Mouse (Mus musculus) neural tube, embryonic 13.5 days (tissue): ENCODE results near the gene Tm4sf20. TPM values are rescaled to one million over a fixed set of nuclear protein-coding genes. Genes with fewer than 3 reads are reported as not detected.
A peak's percentile ranks its signal among the peaks of the same experiment; 100 is the strongest.

ENCODE experiments used
- ATAC-seq: fragments of 200-750 bp; cut with Nextera tagmentation; 2 replicates; pipeline ENCODE4 v1.8.0; 2017; ENCODE audit warnings: low read depth, mild to moderate bottlenecking, moderate TSS enrichment, moderate library complexity
- H3K27ac ChIP-seq: fragments of 300-500 bp; sonication (generic); replicated peaks from 2 replicates; pipeline ENCODE4 v1.5.1; 2015; ENCODE audit warnings: moderate library complexity, mild to moderate bottlenecking, inconsistent platforms
- H3K27me3 ChIP-seq: fragments of 300-500 bp; sonication (generic); 2 replicates; pipeline ENCODE4 v1.6.1; 2015; ENCODE audit warnings: mild to moderate bottlenecking, inconsistent platforms
- H3K36me3 ChIP-seq: fragments of 300-500 bp; sonication (generic); 2 replicates; pipeline ENCODE4 v1.6.1; 2015; ENCODE audit warnings: mild to moderate bottlenecking, inconsistent platforms
- H3K4me1 ChIP-seq: fragments of 300-500 bp; sonication (generic); replicated peaks from 2 replicates; pipeline ENCODE4 v1.6.1; 2015; ENCODE audit warnings: inconsistent platforms
- H3K4me2 ChIP-seq: fragments of 300-500 bp; sonication (generic); 2 replicates; pipeline ENCODE4 v1.6.1; 2015; ENCODE audit warnings: inconsistent platforms, mild to moderate bottlenecking, moderate library complexity
- H3K4me3 ChIP-seq: fragments of 300-500 bp; sonication (generic); 2 replicates; pipeline ENCODE4 v1.5.1; 2015; ENCODE audit warnings: mild to moderate bottlenecking, inconsistent platforms
- H3K9ac ChIP-seq: fragments of 300-500 bp; sonication (generic); 2 replicates; pipeline ENCODE4 v1.6.1; 2015; ENCODE audit warnings: moderate library complexity, mild to moderate bottlenecking, inconsistent platforms
- H3K9me3 ChIP-seq: fragments of 300-500 bp; sonication (generic); 2 replicates; pipeline ENCODE4 v1.6.1; 2016; ENCODE audit warnings: inconsistent platforms
- WGBS: fragments of 180-500 bp; shearing (Covaris S2); methylation state at CpG from one replicate; pipeline ENCODE4 v1.1.7; 2015; 5-methylcytosine and 5-hydroxymethylcytosine counted together
- polyA plus RNA-seq: library from polyadenylated mRNA; unstranded; fragments of >200 nt; fragmentation: Nextera tagmentation; extraction: Ambion mirVana; gene quantifications from 2 replicates; pipeline ENCODE4 v1.2.1, GENCODE M21; 2015

Gene Tm4sf20
- polyA plus RNA-seq, 1 experiment from 2014 or later, result 0.13 TPM

DNA sequence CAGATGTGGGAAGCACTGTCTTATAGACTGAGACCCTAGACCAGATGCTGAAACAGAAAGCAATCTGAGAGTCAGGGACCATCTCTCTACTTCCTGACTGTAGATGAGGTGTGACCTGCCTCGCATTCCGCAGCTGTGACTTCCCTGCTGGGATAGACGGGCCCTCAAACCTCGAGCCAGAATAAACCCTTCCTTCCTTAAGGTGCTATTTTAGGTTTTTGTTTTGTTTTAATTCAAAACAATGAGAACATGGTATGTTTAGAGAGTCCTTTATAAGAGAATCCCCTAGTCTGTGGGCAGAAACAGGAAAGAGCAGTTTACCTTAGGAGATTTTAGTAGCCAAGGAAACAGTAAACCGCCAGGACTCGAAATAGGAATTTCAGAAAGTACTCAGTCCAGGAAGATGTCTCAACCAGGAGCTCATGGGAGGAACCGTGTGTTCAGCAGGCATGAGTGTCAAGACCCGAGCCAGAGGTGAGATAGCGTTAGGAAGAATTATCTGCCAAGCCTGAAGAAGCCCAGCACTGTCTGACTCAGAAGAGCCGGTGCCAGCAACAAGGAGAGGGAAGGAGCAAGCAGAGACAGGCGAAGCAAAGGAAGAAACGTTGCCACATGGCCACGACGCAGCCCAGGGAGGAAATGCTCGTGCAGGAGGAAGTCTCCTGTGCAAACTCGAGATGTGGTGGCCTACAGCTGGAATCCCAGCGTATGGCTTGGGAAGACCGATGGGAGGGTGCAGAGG is 27.6 kb upstream of the Tm4sf20 start:
- WGBS, result 79% methylated on average over 18 of the region's 18 CpGs
- H3K27ac ChIP-seq, result 0 out of 2 replicates have a peak overlapping the region, but pooled peaks have one; percentile 28
- no peaks in the 10 kb centered on the region for H3K36me3 ChIP-seq
- H3K27me3 ChIP-seq, result no peaks in the 10 kb centered on the region
- peaks cover 10% of the 10 kb centered on the region; the same call in 1 of the 2 replicates for H3K4me1 ChIP-seq
- no peak overlapping the region for H3K4me2 ChIP-seq
- no peaks in the 10 kb centered on the region for H3K9me3 ChIP-seq
- no peak for ATAC-seq
- no peak overlapping the region for H3K9ac ChIP-seq
- H3K4me3 ChIP-seq, result no peak overlapping the region

DNA sequence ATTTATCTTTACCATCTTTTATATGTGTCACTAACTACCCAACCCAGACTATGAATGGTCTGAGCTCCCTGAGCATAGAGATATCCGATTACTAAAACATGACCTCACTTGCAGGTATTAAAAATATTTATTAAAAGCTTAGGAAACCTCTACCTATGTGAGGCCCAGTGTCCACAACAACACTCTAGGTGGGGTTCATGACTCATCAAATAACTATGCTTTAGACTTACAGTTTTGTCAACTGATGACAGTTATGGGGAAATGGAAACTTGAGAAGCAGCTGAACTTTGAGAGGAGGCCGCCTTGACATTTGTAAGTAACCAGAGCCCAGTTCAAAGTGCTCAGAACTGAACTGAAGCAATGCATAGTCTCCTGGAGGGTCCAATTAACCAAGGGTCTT is 26.9 kb upstream of the Tm4sf20 start:
- Histone ChIP-seq H3K9ac (no peak overlapping the region), H3K27ac (no peak overlapping the region), H3K4me2 (no peak overlapping the region), H3K36me3 (no peaks in the 10 kb centered on the region), H3K4me1 (peaks cover 10% of the 10 kb centered on the region; the same call in 1 of the 2 replicates), H3K27me3 (no peaks in the 10 kb centered on the region), H3K9me3 (no peaks in the 10 kb centered on the region), H3K4me3 (no peak overlapping the region)
- WGBS, result 87% methylated on average over 2 of the region's 2 CpGs
- no peak for ATAC-seq

- Histone ChIP-seq H3K27ac (no peak overlapping the region), H3K9ac (no peak overlapping the region), H3K9me3 (no peaks in the 10 kb centered on the region), H3K27me3 (no peaks in the 10 kb centered on the region), H3K36me3 (no peaks in the 10 kb centered on the region), H3K4me1 (peaks cover 10% of the 10 kb centered on the region; the same call in 1 of the 2 replicates), H3K4me2 (no peak overlapping the region), H3K4me3 (no peak overlapping the region)
- WGBS, result 38% methylated on average over 4 of the region's 4 CpGs
- ATAC-seq, result no peak
Measured at GRCm38 (mm10) chr1:82793986-82794385, 25.7 kb upstream of the Tm4sf20 start.

- H3K27me3 ChIP-seq, result no peaks in the 10 kb centered on the region
- H3K4me3 ChIP-seq, result no peak overlapping the region
- H3K27ac ChIP-seq, result no peak overlapping the region
- no peak overlapping the region for H3K9ac ChIP-seq
- no peak overlapping the region for H3K4me2 ChIP-seq
- H3K36me3 ChIP-seq, result no peaks in the 10 kb centered on the region
- 87% methylated on average over 3 of the region's 3 CpGs for WGBS
- no peak for ATAC-seq
- peaks cover 7% of the 10 kb centered on the region; the same call in 1 of the 2 replicates for H3K4me1 ChIP-seq
- H3K9me3 ChIP-seq, result no peaks in the 10 kb centered on the region
Measured at GRCm38 (mm10) chr1:82793110-82793509, 24.8 kb upstream of the Tm4sf20 start.

DNA sequence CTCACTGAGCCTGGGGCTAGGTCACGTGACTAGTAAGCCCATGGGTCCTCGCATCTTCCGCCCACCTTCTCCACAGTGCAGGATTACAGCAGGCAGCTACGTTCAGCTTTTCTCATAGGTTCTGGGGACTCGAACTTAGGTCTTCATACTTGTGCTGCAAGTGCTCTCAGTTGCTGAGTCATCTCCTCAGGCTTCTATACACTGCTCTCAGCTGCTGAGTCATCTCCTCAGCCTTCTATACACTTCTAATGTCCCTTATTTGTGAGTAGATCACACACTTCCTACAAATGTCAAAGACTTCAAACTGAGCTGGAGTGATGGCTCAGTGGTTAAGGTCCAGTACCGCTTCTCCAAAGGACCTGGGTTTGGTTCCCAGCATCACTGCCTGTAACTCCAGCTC is 24.0 kb upstream of the Tm4sf20 start:
- H3K27me3 ChIP-seq, result no peaks in the 10 kb centered on the region
- ATAC-seq, result no peak
- 93% methylated on average over 6 of the region's 6 CpGs for WGBS
- 0 out of 2 replicates have a peak, but pooled peaks cover 8% of the 10 kb centered on the region for H3K4me1 ChIP-seq
- H3K4me2 ChIP-seq, result no peak overlapping the region
- H3K9me3 ChIP-seq, result no peaks in the 10 kb centered on the region
- H3K4me3 ChIP-seq, result no peak overlapping the region
- no peak overlapping the region for H3K27ac ChIP-seq
- no peak overlapping the region for H3K9ac ChIP-seq
- no peaks in the 10 kb centered on the region for H3K36me3 ChIP-seq

- H3K27ac ChIP-seq, result no peak overlapping the region
- no peaks in the 10 kb centered on the region for H3K36me3 ChIP-seq
- H3K9me3 ChIP-seq, result no peaks in the 10 kb centered on the region
- no peak overlapping the region for H3K9ac ChIP-seq
- H3K27me3 ChIP-seq, result no peaks in the 10 kb centered on the region
- WGBS, result 82% methylated on average over 11 of the region's 11 CpGs
- H3K4me1 ChIP-seq, result 0 out of 2 replicates have a peak, but pooled peaks cover 8% of the 10 kb centered on the region
- no peak overlapping the region for H3K4me3 ChIP-seq
- no peak for ATAC-seq
- no peak overlapping the region for H3K4me2 ChIP-seq
Measured at GRCm38 (mm10) chr1:82791105-82791504, 22.8 kb upstream of the Tm4sf20 start.

DNA sequence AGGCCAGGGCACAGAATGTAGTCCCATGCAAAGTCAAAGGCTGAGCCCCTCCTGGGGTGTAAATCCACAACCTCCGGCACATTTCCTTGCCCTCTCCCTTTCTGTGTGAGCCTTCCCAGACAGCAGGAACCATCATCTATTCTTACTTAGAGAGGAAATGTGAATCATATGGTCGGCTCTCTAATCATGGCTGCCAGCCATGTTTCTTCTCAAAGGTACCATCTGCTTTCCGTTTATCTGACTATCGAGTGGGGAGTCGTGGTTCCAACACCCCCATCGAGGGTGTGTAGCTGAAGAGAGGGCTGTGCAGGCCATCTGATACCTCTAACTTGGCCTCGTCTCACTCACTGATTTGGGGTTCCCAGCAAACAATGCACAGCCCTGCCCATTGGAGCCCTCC is 19.8 kb upstream of the Tm4sf20 start:
- no peak overlapping the region for H3K4me3 ChIP-seq
- H3K4me2 ChIP-seq, result no peak overlapping the region
- H3K27me3 ChIP-seq, result no peaks in the 10 kb centered on the region
- no peak overlapping the region for H3K27ac ChIP-seq
- no peak for ATAC-seq
- 78% methylated on average over 7 of the region's 7 CpGs for WGBS
- no peak overlapping the region for H3K9ac ChIP-seq
- H3K36me3 ChIP-seq, result no peaks in the 10 kb centered on the region
- no peaks in the 10 kb centered on the region for H3K9me3 ChIP-seq
- H3K4me1 ChIP-seq, result 0 out of 2 replicates have a peak, but pooled peaks cover 3% of the 10 kb centered on the region

DNA sequence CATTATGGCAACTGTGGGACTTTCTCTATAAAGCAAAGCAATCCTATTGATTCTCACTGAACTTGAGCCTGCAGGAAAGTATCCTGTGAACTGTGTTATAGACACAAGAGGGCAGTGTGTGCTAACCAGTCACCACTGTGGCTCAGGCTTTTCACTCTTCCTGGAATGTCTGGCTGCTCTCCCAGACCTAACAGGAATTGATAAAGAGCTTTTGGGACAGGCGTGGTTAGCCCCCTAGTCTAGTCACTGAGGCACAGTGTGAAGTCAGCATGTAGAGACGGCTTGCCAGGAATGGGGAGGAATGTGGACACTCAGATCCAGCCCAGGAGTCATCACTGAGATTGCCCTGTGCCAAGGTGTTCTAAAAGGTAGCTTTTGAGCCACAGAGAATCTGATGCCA is 19.2 kb upstream of the Tm4sf20 start:
- Histone ChIP-seq H3K9me3 (no peaks in the 10 kb centered on the region), H3K4me3 (no peak overlapping the region), H3K9ac (no peak overlapping the region), H3K27me3 (no peaks in the 10 kb centered on the region), H3K27ac (no peak overlapping the region), H3K4me1 (0 out of 2 replicates have a peak, but pooled peaks cover 3% of the 10 kb centered on the region), H3K36me3 (no peaks in the 10 kb centered on the region), H3K4me2 (no peak overlapping the region)
- ATAC-seq, result peak; percentile 94
- WGBS, result 6% methylated on average over 2 of the region's 2 CpGs

DNA sequence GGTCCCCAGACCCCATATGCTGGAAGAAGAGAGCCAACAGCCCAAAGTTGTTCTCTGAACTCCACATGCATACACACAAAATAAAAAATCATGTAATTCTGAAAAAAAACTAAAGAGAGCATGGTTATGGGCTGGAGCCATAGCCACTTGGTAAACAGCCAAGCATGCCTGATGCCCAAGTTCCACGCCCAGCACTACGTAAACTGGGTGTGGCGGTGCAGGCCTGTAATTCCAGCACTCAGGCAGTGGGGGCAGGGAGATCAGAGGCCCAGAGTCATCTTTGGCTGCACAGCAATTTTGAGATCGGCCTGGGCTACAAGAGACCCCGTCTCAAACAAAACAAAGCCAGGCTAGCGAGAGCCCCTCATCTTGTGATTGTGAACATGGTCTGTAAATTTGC is 17.3 kb upstream of the Tm4sf20 start:
- no peak overlapping the region for H3K27ac ChIP-seq
- WGBS, result 80% methylated on average over 6 of the region's 6 CpGs
- no peak overlapping the region for H3K9ac ChIP-seq

DNA sequence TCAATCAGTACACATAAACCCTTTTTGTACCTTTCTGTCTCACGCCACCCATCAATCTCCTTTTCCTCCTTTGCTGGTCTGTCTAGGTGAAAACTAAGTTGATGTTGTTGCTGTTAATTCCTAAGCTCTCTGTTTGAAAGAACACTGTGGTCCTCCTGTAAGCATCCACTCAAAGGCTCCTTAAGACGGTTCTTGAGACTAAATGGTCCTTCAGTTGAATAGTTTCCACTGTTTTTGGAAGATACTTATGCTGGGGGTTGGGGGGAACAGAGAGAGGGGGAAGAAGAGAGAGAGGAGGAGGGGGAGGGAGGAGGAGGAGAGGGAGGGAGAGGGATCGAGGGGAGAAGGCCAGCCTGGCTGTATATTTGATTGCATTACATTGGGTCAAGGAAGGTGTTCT is 15.3 kb upstream of the Tm4sf20 start:
- H3K27me3 ChIP-seq, result no peaks in the 10 kb centered on the region
- H3K4me1 ChIP-seq, result 0 out of 2 replicates have a peak, but pooled peaks cover 3% of the 10 kb centered on the region
- H3K36me3 ChIP-seq, result no peaks in the 10 kb centered on the region
- WGBS, result 79% methylated on average over 3 of the region's 3 CpGs
- no peak overlapping the region for H3K27ac ChIP-seq
- ATAC-seq, result no peak
- H3K4me3 ChIP-seq, result no peak overlapping the region
- H3K9ac ChIP-seq, result no peak overlapping the region
- H3K9me3 ChIP-seq, result no peaks in the 10 kb centered on the region
- H3K4me2 ChIP-seq, result no peak overlapping the region

More for the DNA sequence above, 17.3 kb upstream of the Tm4sf20 start:
- H3K9me3 ChIP-seq, result no peaks in the 10 kb centered on the region
- 0 out of 2 replicates have a peak, but pooled peaks cover 3% of the 10 kb centered on the region for H3K4me1 ChIP-seq
- H3K27me3 ChIP-seq, result no peaks in the 10 kb centered on the region
- H3K4me2 ChIP-seq, result no peak overlapping the region
- no peak for ATAC-seq
- no peak overlapping the region for H3K4me3 ChIP-seq
- no peaks in the 10 kb centered on the region for H3K36me3 ChIP-seq

DNA sequence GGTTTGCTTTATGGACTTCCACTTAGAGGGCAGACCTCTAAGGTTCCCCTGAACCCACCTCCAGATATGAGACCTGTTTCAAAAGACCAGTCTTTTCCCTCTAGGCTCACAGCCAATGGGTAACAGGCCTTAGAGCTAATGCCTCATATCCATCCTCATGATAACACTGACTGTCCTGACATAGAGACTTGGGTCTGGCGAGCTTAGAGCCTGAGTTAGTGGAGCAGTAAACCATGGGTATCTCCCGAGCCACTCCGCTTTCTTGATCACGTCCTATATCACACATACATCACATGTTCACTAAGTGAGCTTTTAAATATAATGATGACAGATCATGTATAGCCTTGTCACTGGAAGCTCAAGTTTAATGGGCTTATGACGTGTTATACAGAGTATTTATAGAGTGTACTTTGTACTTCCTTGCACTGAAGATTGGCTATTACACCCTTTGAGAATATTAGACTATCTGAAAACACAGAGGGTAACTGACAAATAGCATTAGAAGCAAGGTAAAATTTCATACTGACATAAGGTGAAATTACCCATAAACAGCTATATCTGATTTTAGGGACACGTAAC is 11.2 kb upstream of the Tm4sf20 start:
- H3K4me3 ChIP-seq, result no peak overlapping the region
- WGBS, result 84% methylated on average over 6 of the region's 6 CpGs
- H3K4me1 ChIP-seq, result no peaks in the 10 kb centered on the region
- H3K36me3 ChIP-seq, result no peaks in the 10 kb centered on the region
- H3K4me2 ChIP-seq, result no peak overlapping the region
- no peaks in the 10 kb centered on the region for H3K27me3 ChIP-seq
- H3K9me3 ChIP-seq, result no peaks in the 10 kb centered on the region
- ATAC-seq, result no peak
- no peak overlapping the region for H3K9ac ChIP-seq
- no peak overlapping the region for H3K27ac ChIP-seq

- no peak overlapping the region for H3K4me3 ChIP-seq
- no peak for ATAC-seq
- H3K9me3 ChIP-seq, result no peaks in the 10 kb centered on the region
- H3K4me1 ChIP-seq, result no peaks in the 10 kb centered on the region
- no peak overlapping the region for H3K9ac ChIP-seq
- no peak overlapping the region for H3K4me2 ChIP-seq
- no peak overlapping the region for H3K27ac ChIP-seq
- WGBS, result 95% methylated on average over 4 of the region's 4 CpGs
- no peaks in the 10 kb centered on the region for H3K36me3 ChIP-seq
- no peaks in the 10 kb centered on the region for H3K27me3 ChIP-seq
Measured at GRCm38 (mm10) chr1:82775293-82775692, 7.0 kb upstream of the Tm4sf20 start.
